Mouse (Mus musculus) Muller cell, postnatal 12 days (primary cell): ENCODE measurements at regions not wholly inside any gene's neighbourhood (a gene's known extent, or its start where the extent isn't known, plus 50 kb on each side); places are given as distances from the start of the nearest gene placed in this dataset.

Experiments used
- DNase-seq: peaks from one replicate; pipeline ENCODE4 v3.0.0-alpha.2; 2015; ENCODE audit errors: inconsistent ontology term

GRCm38 (mm10) chr6:51002713-51003112, 348.5 kb upstream of the Npvf start:
- no peak for DNase-seq

- peak; percentile 48 for DNase-seq
Observed at GRCm38 (mm10) chr6:51006074-51006591, 351.9 kb upstream of the Npvf start.

GRCm38 (mm10) chr6:51009526-51010340, 355.5 kb upstream of the Npvf start:
- no peak for DNase-seq

- DNase-seq: no peak
Observed at GRCm38 (mm10) chr6:51010536-51010935, 356.3 kb upstream of the Npvf start.

- peak; percentile 45 for DNase-seq
Observed at GRCm38 (mm10) chr6:51012086-51012830, 358.0 kb upstream of the Npvf start.

GRCm38 (mm10) chr6:51015735-51016134, 361.5 kb upstream of the Npvf start:
- peak; percentile 76 for DNase-seq

GRCm38 (mm10) chr6:51016441-51017070, 362.3 kb upstream of the Npvf start:
- DNase-seq: peak; percentile 94

GRCm38 (mm10) chr6:51017260-51017999, 363.2 kb upstream of the Npvf start:
- DNase-seq: peak; percentile 82

- DNase-seq: no peak
Observed at GRCm38 (mm10) chr6:51021206-51021605, 367.0 kb upstream of the Npvf start.

GRCm38 (mm10) chr6:51023361-51023760, 369.1 kb upstream of the Npvf start:
- DNase-seq: no peak

GRCm38 (mm10) chr6:51024756-51025155, 370.5 kb upstream of the Npvf start:
- DNase-seq: no peak

GRCm38 (mm10) chr6:51025411-51025810, 371.2 kb upstream of the Npvf start:
- DNase-seq: no peak

GRCm38 (mm10) chr6:51027296-51027695, 373.1 kb upstream of the Npvf start:
- no peak for DNase-seq

GRCm38 (mm10) chr6:51029516-51029915, 375.3 kb upstream of the Npvf start:
- no peak for DNase-seq

GRCm38 (mm10) chr6:51029953-51030352, 375.7 kb upstream of the Npvf start:
- DNase-seq: no peak

- DNase-seq: no peak
Observed at GRCm38 (mm10) chr6:51033835-51034234, 379.6 kb upstream of the Npvf start.

- no peak for DNase-seq
Observed at GRCm38 (mm10) chr6:51036074-51036473, 381.8 kb upstream of the Npvf start.

GRCm38 (mm10) chr6:51036553-51036952, 382.3 kb upstream of the Npvf start:
- DNase-seq: no peak

GRCm38 (mm10) chr6:51036956-51037355, 382.7 kb upstream of the Npvf start:
- no peak for DNase-seq

GRCm38 (mm10) chr6:51039486-51040180, 385.4 kb upstream of the Npvf start:
- no peak for DNase-seq

GRCm38 (mm10) chr6:51043970-51044369, 388.5 kb upstream of the Nfe2l3 start:
- no peak for DNase-seq
